Mouse (Mus musculus) embryonic facial prominence, embryonic 15.5 days (tissue): Measurements from ENCODE around the gene Mmadhc. TPM values are rescaled to one million over a fixed set of nuclear protein-coding genes. Genes with fewer than 3 reads are reported as not detected.

ENCODE experiments used
- ATAC-seq: fragments of 200-750 bp; cut with Nextera tagmentation; 2 replicates; pipeline ENCODE4 v1.8.0; 2017; ENCODE audit warnings: low read depth, moderate TSS enrichment; ENCODE audit not compliant: insufficient number of reproducible peaks, low FRiP score, low TSS enrichment
- H3K27ac ChIP-seq: fragments of 300-500 bp; sonication (generic); replicated peaks from 2 replicates; pipeline ENCODE4 v1.5.1; 2015; ENCODE audit warnings: mild to moderate bottlenecking, inconsistent platforms
- H3K27me3 ChIP-seq: fragments of 300-500 bp; sonication (generic); 2 replicates; pipeline ENCODE4 v1.6.1; 2015; ENCODE audit warnings: inconsistent platforms
- H3K36me3 ChIP-seq: fragments of 300-500 bp; sonication (generic); 2 replicates; pipeline ENCODE4 v1.6.1; 2015; ENCODE audit warnings: mild to moderate bottlenecking, inconsistent platforms
- H3K4me1 ChIP-seq: fragments of 300-500 bp; sonication (generic); 2 replicates; pipeline ENCODE4 v1.6.1; 2015; ENCODE audit warnings: inconsistent platforms
- H3K4me2 ChIP-seq: fragments of 300-500 bp; sonication (generic); replicated peaks from 2 replicates; pipeline ENCODE4 v1.6.1; 2015; ENCODE audit warnings: mild to moderate bottlenecking, inconsistent platforms
- H3K4me3 ChIP-seq: fragments of 300-500 bp; sonication (generic); replicated peaks from 2 replicates; pipeline ENCODE4 v1.5.1; 2015; ENCODE audit warnings: mild to moderate bottlenecking, inconsistent platforms
- H3K9ac ChIP-seq: fragments of 300-500 bp; sonication (generic); 2 replicates; pipeline ENCODE4 v1.6.1; 2015; ENCODE audit warnings: inconsistent platforms
- H3K9me3 ChIP-seq: fragments of 300-500 bp; sonication (generic); replicated peaks from 2 replicates; pipeline ENCODE4 v1.6.1; 2016; ENCODE audit warnings: inconsistent platforms
- WGBS: fragments of 180-500 bp; shearing (Covaris S2); methylation state at CpG from one replicate; pipeline ENCODE4 v1.1.7; 2015; 5-methylcytosine and 5-hydroxymethylcytosine counted together
- polyA plus RNA-seq: library from polyadenylated mRNA; unstranded; fragments of >200 nt; fragmentation: Nextera tagmentation; extraction: Ambion mirVana; gene quantifications from 2 replicates; pipeline ENCODE4 v1.2.1, GENCODE M21; 2015

Gene Mmadhc
- polyA plus RNA-seq, 1 experiment from 2014 or later: 164 TPM

- peak overlapping the region; percentile 62 for H3K4me2 ChIP-seq
- H3K4me1 ChIP-seq: peaks cover 21% of the 10 kb centered on the region
- H3K27me3 ChIP-seq: no peaks in the 10 kb centered on the region
- no peak overlapping the region for H3K27ac ChIP-seq
- WGBS: 36% methylated on average over 5 of the region's 5 CpGs
- H3K4me3 ChIP-seq: peak overlapping the region; percentile 84
- H3K36me3 ChIP-seq: peaks cover 16% of the 10 kb centered on the region
- no peaks in the 10 kb centered on the region for H3K9me3 ChIP-seq
- no peak for ATAC-seq
- peak overlapping the region; percentile 27; the same call in 1 of the 2 replicates for H3K9ac ChIP-seq
Measured at GRCm38 (mm10) chr2:50295562-50295961, 1.0 kb downstream of the Mmadhc start.

DNA sequence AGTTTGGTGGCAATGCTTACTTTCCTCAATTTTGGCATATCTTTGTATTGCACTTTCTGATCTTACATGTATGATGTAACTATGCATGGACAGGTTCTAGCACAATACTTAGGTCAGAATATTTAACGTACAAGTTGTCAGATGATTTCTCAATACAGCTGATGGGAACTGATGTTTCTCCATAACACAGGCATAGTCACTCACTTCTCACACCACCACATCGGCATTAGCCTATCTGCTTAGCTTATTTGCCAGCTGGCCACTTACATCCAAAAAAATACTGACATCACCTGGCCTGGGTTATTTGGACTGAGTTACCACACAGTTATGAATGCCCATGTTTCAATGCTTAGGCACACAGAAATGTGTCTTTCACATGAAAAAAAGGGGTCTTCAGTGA lies 2.5 kb downstream of the Mmadhc start:
- Histone ChIP-seq H3K9ac (no peak overlapping the region), H3K4me2 (no peak overlapping the region), H3K27me3 (no peaks in the 10 kb centered on the region), H3K4me3 (no peak overlapping the region), H3K9me3 (no peaks in the 10 kb centered on the region), H3K27ac (no peak overlapping the region), H3K4me1 (peaks cover 21% of the 10 kb centered on the region), H3K36me3 (peaks cover 27% of the 10 kb centered on the region)
- WGBS: 71% methylated on average over 2 of the region's 2 CpGs
- no peak for ATAC-seq

GRCm38 (mm10) chr2:50293572-50293971 lies 3.0 kb downstream of the Mmadhc start:
- ATAC-seq: no peak
- no peaks in the 10 kb centered on the region for H3K27me3 ChIP-seq
- WGBS: 79% methylated on average over 3 of the region's 3 CpGs

GRCm38 (mm10) chr2:50291901-50292300 lies 4.7 kb downstream of the Mmadhc start:
- peaks cover 21% of the 10 kb centered on the region for H3K4me1 ChIP-seq
- WGBS: 69% methylated on average over 2 of the region's 2 CpGs
- H3K27me3 ChIP-seq: no peaks in the 10 kb centered on the region
- no peak overlapping the region for H3K27ac ChIP-seq
- no peak overlapping the region for H3K4me3 ChIP-seq
- no peaks in the 10 kb centered on the region for H3K9me3 ChIP-seq
- H3K9ac ChIP-seq: no peak overlapping the region
- no peak overlapping the region for H3K4me2 ChIP-seq
- H3K36me3 ChIP-seq: peaks cover 46% of the 10 kb centered on the region
- no peak for ATAC-seq

More at GRCm38 (mm10) chr2:50293572-50293971, 3.0 kb downstream of the Mmadhc start:
- no peak overlapping the region for H3K4me2 ChIP-seq
- H3K4me1 ChIP-seq: peaks cover 21% of the 10 kb centered on the region
- H3K9ac ChIP-seq: no peak overlapping the region
- H3K4me3 ChIP-seq: no peak overlapping the region
- no peaks in the 10 kb centered on the region for H3K9me3 ChIP-seq
- peaks cover 32% of the 10 kb centered on the region for H3K36me3 ChIP-seq
- no peak overlapping the region for H3K27ac ChIP-seq

- no peak overlapping the region for H3K4me2 ChIP-seq
- no peak overlapping the region for H3K4me3 ChIP-seq
- WGBS: 88% methylated on average over 2 of the region's 2 CpGs
- no peak for ATAC-seq
- H3K36me3 ChIP-seq: peaks cover 53% of the 10 kb centered on the region
- H3K9ac ChIP-seq: no peak overlapping the region
- H3K27ac ChIP-seq: no peak overlapping the region
- no peaks in the 10 kb centered on the region for H3K9me3 ChIP-seq
- H3K4me1 ChIP-seq: peaks cover 21% of the 10 kb centered on the region
- no peaks in the 10 kb centered on the region for H3K27me3 ChIP-seq
Measured at GRCm38 (mm10) chr2:50290754-50291153, 5.8 kb downstream of the Mmadhc start.

GRCm38 (mm10) chr2:50284781-50285180 lies 11.8 kb downstream of the Mmadhc start:
- peaks cover 51% of the 10 kb centered on the region for H3K36me3 ChIP-seq
- H3K4me3 ChIP-seq: no peak overlapping the region
- 72% methylated on average over 3 of the region's 3 CpGs for WGBS
- H3K4me2 ChIP-seq: no peak overlapping the region
- no peaks in the 10 kb centered on the region for H3K4me1 ChIP-seq
- H3K9ac ChIP-seq: no peak overlapping the region
- no peak for ATAC-seq
- H3K27me3 ChIP-seq: no peaks in the 10 kb centered on the region
- no peak overlapping the region for H3K27ac ChIP-seq
- no peaks in the 10 kb centered on the region for H3K9me3 ChIP-seq

DNA sequence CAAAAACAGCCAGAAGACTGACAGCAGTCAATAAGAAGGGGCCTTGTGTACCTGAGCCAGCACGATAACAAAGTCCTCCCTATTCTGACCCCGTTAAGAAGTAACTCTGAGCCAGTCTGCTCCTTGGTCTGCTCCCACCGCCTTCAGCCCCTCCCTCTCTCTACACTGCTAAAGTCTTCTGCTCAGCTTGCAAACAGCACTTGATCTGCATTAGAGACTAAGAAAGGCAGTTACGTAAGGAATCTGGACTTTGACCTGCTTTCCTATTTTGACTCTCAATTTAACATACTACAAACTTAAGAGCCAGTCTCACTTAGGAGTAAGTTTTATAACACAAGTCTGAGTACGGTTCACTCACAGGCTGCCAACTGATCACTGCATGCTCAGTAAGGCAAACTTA lies 12.6 kb downstream of the Mmadhc start:
- 78% methylated on average over 5 of the region's 5 CpGs for WGBS
- ATAC-seq: no peak
- Histone ChIP-seq H3K36me3 (peaks cover 52% of the 10 kb centered on the region), H3K27ac (no peak overlapping the region), H3K27me3 (no peaks in the 10 kb centered on the region), H3K4me1 (no peaks in the 10 kb centered on the region), H3K9ac (no peak overlapping the region), H3K4me2 (no peak overlapping the region), H3K4me3 (no peak overlapping the region), H3K9me3 (no peaks in the 10 kb centered on the region)

DNA sequence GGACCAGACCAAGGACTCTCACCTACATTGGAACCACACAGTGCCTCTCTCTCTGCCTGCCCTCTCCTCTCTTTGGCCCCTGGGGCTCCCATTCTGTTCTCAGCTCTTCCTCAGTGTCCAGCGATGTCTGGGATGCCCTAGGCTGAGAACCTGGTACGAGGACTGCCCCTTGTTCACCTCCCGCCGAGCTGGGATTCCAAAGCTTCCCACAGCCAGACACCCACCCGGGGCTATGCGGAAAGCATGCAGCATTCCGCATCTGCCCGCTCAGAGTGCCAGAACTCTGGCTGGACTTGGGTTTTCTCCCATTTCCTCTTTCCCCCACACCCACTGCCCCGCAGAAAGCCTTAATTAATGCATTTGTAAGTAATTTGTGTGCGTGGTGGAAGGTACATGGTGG lies 19.9 kb downstream of the Mmadhc start:
- Histone ChIP-seq H3K4me1 (peaks cover 5% of the 10 kb centered on the region; the same call in 1 of the 2 replicates), H3K9ac (no peak overlapping the region), H3K36me3 (peaks cover 22% of the 10 kb centered on the region; the same call in 1 of the 2 replicates), H3K27ac (no peak overlapping the region), H3K4me3 (no peak overlapping the region), H3K4me2 (no peak overlapping the region), H3K27me3 (no peaks in the 10 kb centered on the region), H3K9me3 (no peaks in the 10 kb centered on the region)
- WGBS: 32% methylated on average over 10 of the region's 10 CpGs
- ATAC-seq: no peak

GRCm38 (mm10) chr2:50273415-50273814 lies 23.2 kb downstream of the Mmadhc start:
- H3K4me2 ChIP-seq: no peak overlapping the region
- ATAC-seq: no peak
- no peaks in the 10 kb centered on the region for H3K27me3 ChIP-seq
- peaks cover 9% of the 10 kb centered on the region; the same call in 1 of the 2 replicates for H3K36me3 ChIP-seq
- no peak overlapping the region for H3K27ac ChIP-seq
- H3K4me1 ChIP-seq: peaks cover 5% of the 10 kb centered on the region; the same call in 1 of the 2 replicates
- no peak overlapping the region for H3K9ac ChIP-seq
- H3K9me3 ChIP-seq: no peaks in the 10 kb centered on the region
- H3K4me3 ChIP-seq: no peak overlapping the region
- 50% methylated on average over 6 of the region's 6 CpGs for WGBS

- Histone ChIP-seq H3K4me1 (peaks cover 5% of the 10 kb centered on the region; the same call in 1 of the 2 replicates), H3K27me3 (no peaks in the 10 kb centered on the region)
Measured at GRCm38 (mm10) chr2:50272165-50272564, 24.4 kb downstream of the Mmadhc start.

GRCm38 (mm10) chr2:50268514-50268913 lies 28.1 kb downstream of the Mmadhc start:
- Histone ChIP-seq H3K4me2 (no peak overlapping the region), H3K9ac (no peak overlapping the region), H3K9me3 (no peaks in the 10 kb centered on the region), H3K27me3 (no peaks in the 10 kb centered on the region), H3K4me3 (no peak overlapping the region), H3K36me3 (no peaks in the 10 kb centered on the region), H3K4me1 (no peaks in the 10 kb centered on the region), H3K27ac (no peak overlapping the region)
- 38% methylated on average over 2 of the region's 2 CpGs for WGBS
- no peak for ATAC-seq

More at GRCm38 (mm10) chr2:50272165-50272564, 24.4 kb downstream of the Mmadhc start:
- Histone ChIP-seq H3K4me2 (no peak overlapping the region), H3K9ac (no peak overlapping the region), H3K4me3 (no peak overlapping the region), H3K9me3 (no peaks in the 10 kb centered on the region), H3K36me3 (0 out of 2 replicates have a peak, but pooled peaks cover 4% of the 10 kb centered on the region), H3K27ac (no peak overlapping the region)
- no peak for ATAC-seq
- 32% methylated on average over 5 of the region's 5 CpGs for WGBS

DNA sequence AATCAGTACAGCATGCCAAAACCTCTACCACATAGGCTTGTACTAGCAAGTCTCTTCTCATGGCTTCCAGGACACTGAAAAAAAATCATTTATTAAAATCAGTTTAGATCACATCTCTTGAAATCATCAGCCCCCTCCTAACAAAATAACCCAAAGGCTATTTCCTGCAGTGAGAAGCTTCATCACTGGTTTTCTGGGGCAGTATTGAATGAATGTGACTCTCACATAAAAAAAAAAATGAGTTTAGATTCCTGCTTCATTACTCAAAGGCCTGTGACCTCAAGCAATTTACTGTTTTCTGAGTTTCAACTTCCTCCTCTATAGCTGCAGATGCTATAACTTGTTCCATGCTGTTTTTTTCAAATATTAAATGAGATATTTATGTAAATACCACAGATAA lies 29.6 kb downstream of the Mmadhc start:
- Histone ChIP-seq H3K36me3 (no peaks in the 10 kb centered on the region), H3K27ac (no peak overlapping the region), H3K27me3 (no peaks in the 10 kb centered on the region), H3K4me3 (no peak overlapping the region), H3K9ac (no peak overlapping the region), H3K4me2 (no peak overlapping the region), H3K4me1 (no peaks in the 10 kb centered on the region), H3K9me3 (no peaks in the 10 kb centered on the region)
- no peak for ATAC-seq
